Mouse (Mus musculus): ENCODE data around the gene Sfxn5. TPM values are rescaled to one million over a fixed set of nuclear protein-coding genes. Genes with fewer than 3 reads are reported as not detected.
A peak's percentile ranks its signal among the peaks of the same experiment; 100 is the strongest.

Sfxn5 gene
- total RNA-seq, 2 experiments from 2014 or later, result 0.31 to 1.3 TPM

DNA sequence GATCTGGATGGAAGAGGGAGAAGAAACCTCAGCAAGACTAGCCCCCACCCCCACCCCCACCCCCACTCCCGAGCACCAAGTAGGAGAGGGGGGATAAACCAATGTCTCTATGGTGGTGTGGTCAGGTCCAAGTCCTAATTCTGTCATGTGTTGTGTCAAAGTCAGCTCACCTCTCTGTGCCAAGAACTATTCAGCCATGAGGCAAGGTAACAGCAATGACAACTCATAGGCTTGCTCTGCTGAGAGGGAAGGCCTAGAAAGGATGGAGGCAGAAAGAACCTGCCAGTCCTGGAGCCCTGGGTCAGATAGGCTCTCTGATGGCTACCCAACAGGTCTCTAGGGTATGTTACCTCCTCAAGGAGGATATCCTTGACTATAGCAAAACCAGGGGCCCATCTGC, 34.9 kb upstream of the Sfxn5 start:
- ATAC-seq (replicated peaks; ENCODE audit: low FRiP score, low TSS enrichment, poor library complexity, severe bottlenecking), result no peak

DNA sequence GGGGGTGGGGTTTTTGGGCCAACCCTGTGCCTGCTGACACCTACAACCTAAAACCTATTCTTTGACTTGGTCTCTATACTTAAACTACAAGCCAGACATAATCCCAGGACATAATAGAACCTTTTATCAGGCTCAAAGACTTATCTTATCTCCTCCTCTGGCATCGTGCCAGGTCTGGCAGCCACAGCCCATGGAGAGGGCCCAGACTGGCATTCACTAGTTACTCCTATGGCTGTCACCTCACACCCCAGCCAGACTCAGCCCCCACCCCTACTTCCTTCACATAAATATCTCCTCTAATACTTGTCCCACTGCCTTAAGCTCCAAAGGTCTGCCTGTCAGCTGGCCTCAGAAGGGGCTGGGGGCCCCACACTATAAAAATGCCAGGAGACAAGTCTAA, 33.2 kb upstream of the Sfxn5 start:
- no peak for ATAC-seq (replicated peaks; ENCODE audit: low FRiP score, low TSS enrichment, poor library complexity, severe bottlenecking)

DNA sequence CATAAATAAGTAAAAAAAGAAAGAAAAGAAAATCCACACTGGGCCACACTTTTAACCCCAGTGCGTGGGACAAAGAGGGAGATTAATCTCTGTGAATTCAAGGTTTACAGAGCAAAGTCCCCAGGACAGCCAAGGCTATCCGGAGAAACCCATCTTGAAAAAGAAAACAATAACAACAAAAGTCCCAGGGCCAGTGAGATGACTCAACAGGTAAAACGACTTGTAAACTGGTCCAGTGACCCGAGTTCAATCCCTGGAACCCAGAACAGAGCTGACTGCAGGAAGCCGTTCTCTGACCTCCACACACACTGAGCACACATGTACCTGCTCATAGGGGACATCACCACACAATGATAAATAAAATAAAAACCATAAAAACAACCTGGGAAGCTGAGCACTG, 31.2 kb upstream of the Sfxn5 start:
- ATAC-seq (replicated peaks; ENCODE audit: low FRiP score, low TSS enrichment, poor library complexity, severe bottlenecking), result no peak

DNA sequence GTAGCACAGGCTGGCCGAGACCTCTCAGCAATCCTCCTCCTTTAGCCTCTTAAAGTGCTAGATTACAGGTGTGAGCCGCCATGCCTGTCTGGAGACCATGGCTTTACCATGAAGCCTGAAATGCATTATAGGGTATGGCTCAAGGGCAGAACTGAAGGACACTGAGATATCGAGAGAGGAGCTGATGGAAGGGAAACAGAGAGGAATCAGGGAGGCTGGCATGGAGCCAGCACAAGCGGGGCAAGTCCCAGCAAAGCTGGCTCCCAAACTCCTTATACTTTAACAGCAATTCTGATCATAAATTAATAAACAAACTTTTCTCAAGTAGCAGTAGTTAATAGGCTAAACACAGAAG, 30.7 kb upstream of the Sfxn5 start:
- ATAC-seq (replicated peaks; ENCODE audit: low FRiP score, low TSS enrichment, poor library complexity, severe bottlenecking), result no peak

DNA sequence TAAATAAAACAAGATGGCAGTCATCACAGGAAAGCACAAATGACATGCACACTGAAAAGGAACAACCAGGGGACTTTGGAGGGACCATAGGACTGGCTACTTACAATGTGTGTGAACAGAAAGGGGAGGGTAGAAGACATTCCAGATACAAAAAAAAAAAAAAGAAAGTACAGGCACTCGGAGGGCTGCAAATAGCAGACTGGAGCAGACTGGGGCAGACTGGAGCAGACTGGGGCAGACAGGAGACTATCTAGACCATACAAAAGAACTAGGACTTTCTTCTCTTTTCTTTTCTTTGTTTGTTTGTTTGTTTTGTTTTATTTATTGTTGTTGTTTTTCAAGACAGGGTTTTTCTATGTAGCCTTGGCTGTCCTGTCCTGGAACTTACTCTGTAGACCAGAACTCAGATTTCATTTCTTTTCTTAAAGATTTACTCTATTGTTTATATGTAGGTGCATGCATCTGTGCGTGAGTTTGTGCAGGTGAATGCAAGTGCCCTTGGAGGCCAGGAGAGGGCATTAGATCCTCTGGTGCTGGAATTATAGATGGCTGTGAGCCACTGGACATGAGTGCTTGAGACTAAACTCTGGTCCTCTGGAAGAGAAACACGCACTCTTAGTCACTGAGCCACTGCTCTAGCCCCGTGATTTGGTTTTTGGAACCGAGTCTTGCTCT, 30.1 kb upstream of the Sfxn5 start:
- ATAC-seq (replicated peaks; ENCODE audit: low FRiP score, low TSS enrichment, poor library complexity, severe bottlenecking), result no peak

DNA sequence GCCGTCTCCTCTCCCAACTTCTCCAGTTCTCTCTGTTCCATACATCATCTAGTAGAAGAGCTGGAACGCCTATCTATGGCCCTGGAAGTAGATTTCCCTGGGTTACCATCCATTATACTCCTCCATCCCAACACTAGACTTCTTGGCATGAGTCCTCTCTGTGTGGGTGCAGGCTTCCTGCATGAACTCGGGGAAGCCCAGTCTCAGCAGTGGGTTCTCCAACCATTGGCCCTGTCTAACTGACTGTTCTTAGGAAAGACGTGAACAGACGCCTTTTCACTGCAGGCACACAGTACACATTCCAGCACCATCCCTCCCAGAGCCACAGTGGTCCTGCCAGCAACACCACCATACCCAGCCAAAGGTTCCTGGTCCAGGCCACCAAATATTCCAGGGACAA, 29.4 kb upstream of the Sfxn5 start:
- no peak for ATAC-seq (replicated peaks; ENCODE audit: low FRiP score, low TSS enrichment, poor library complexity, severe bottlenecking)

DNA sequence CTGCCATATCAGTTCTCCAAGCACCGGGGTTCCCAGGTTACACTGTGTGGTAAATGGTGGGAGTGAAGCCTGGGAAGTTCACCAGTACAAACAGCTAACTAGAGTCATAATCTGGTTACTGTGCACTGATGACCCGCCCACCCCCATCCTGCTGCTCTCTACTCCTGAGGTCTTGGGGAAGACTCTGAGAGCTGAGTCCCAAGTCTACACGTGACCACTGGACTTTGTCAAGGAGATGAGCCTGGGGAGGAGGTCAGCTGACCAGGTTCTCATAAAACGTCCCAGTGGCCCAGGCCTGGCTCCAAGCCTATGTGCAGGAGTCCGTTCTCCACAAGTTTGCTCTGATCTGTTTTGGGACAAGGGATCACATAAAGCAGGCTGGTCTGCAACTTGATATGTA, 27.1 kb upstream of the Sfxn5 start:
- ATAC-seq (replicated peaks; ENCODE audit: low FRiP score, low TSS enrichment, poor library complexity, severe bottlenecking), result no peak

DNA sequence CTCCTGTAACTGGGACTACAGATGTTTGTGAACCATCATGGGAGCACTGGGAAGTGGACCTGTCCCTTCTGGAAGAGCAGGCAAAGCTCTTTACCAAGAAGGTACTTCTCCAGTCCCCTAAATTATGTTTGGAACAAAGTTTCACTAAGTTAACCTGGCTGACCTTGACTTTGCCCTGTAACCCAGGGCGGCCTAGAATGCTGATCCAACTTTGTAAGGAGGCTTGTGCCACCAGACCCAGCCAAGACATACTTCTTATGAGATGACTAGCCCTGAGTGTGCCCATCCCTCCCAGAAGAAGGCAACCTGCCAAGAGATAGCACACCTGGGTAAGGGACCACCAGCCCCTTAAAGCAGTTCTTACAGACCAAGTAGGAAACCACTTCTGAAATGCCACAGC, 25.7 kb upstream of the Sfxn5 start:
- no peak for ATAC-seq (replicated peaks; ENCODE audit: low FRiP score, low TSS enrichment, poor library complexity, severe bottlenecking)

DNA sequence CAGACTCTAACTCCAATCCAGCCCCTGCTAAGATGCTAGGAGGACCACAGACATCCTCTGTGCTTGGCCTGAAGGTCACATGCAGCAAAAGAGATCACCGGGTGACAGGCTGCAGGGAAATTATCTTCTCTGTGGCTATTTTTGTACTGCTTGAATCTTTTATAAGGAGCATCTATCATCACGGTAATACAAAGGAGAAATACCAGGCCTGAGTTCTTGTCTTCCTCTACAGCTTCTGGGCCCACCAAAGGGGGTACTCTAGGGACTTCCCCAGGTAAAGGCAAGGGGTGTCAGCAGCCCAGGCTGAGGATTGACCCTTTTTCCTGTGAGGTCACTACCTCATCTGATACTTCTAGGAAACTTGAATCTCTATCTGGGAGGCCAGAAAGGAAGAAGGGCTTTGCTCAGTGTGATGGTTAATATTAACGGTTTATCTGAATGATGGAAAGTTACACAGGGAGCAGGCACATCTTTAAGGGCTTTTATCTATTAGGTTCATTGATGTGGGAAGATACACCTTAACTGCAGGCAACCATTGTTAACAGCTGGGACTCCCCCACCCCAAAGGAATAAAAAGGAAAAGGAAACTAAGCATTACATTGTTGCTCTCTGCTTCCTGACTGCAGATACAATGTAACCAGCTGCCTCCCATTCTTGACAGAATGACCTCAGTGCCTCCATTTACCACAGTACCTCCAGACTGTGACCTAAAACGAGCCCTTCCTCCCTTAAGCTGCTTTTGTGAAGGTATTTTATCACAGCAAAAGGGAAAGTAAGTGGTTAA, 23.7 kb upstream of the Sfxn5 start:
- no peak for ATAC-seq (replicated peaks; ENCODE audit: low FRiP score, low TSS enrichment, poor library complexity, severe bottlenecking)

DNA sequence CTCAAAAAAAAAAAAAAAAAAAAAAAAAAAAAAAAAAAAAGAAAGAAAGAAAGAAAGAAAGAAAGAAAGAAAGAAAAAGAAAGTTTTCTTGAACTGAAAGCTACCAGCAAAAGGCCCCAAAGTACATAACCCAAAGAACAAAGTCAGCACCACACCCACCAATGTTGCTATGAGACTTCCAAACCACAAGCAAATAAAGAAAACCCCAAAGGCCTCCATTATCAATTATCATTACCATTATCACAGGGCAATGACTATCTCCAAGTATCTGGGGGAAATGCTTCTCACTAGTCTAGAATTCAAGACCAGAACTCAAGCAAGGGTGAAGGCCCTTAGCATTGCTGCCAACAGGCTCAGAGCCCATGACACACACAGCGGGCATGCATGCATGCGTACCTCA, 22.5 kb upstream of the Sfxn5 start:
- ATAC-seq (replicated peaks; ENCODE audit: low FRiP score, low TSS enrichment, poor library complexity, severe bottlenecking), result no peak

DNA sequence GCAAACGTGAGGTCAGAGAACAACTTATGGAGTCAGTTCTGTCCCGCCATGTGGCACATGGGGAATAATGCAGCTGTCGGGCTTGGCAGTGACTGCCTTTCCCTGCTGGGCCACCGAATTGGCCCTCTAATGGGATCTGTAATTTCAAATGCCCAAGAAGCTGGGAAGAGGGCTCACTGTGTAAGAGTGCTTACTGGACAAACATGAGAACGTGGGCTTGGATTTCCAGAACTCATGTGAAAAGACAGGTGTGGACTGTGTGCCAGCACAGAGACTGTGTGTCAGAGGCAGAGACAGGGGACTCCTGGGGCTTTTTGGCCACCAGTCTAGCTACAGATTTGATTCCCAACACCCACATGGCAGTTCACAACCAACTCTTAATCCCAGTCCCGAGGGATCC, 21.5 kb upstream of the Sfxn5 start:
- ATAC-seq (replicated peaks; ENCODE audit: low FRiP score, low TSS enrichment, poor library complexity, severe bottlenecking), result no peak

DNA sequence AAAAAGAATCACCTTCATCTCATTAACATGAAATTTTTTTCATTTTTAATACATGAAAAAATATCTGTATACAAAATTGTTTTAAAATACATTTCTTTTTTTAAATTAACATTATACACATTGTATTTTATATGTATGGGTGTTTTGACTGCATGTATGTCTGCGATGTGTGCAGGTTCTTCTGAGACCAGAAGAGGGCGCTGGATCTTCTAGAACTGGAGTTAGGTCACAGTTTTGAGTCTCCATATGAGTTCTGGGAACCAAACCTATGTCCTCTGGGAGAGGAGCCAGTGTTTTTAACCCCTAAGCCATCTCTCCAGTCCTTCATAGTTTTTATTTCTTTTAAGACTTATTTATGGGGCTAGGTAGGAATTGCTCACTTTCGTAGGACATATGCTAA, 20.5 kb upstream of the Sfxn5 start:
- ATAC-seq (replicated peaks; ENCODE audit: low FRiP score, low TSS enrichment, poor library complexity, severe bottlenecking), result no peak

DNA sequence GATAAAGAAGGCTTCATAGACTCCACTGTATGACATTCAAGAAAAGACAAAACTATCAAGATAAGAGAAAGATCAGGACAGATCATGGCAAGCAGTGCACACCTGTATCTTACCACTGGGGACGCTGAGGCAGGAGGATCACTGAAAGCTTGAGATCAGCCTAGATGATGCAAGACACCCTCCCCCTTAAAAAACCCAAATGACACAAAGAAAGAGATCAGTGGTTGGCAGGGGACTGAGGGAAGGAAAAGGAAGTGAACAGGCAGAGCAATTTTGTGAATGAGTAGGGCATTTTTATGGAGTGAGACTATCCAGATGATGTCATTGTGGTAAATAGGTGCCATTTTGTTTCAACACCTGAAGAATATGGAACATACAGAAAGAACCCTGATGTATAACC, 16.9 kb upstream of the Sfxn5 start:
- no peak for ATAC-seq (replicated peaks; ENCODE audit: low FRiP score, low TSS enrichment, poor library complexity, severe bottlenecking)

DNA sequence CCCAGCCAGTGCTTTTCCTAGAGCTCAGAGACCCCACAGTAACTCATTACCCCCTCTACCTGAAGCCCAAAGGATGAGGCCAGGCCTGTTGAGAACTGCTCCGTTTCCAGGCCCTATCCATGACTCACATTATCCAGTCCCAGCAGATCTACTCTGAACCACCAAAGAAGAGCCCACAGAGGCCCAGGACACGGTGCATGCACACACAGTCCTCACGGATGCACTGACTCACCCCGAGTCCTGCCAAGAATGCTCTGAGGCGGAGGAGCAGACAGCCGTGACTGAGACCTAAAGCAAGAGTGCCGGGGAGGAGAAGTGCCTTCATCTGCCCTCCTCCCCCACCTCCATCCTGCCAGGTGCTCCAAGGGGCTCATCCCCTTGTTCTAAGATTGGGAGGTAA, 16.0 kb upstream of the Sfxn5 start:
- no peak for ATAC-seq (replicated peaks; ENCODE audit: low FRiP score, low TSS enrichment, poor library complexity, severe bottlenecking)

DNA sequence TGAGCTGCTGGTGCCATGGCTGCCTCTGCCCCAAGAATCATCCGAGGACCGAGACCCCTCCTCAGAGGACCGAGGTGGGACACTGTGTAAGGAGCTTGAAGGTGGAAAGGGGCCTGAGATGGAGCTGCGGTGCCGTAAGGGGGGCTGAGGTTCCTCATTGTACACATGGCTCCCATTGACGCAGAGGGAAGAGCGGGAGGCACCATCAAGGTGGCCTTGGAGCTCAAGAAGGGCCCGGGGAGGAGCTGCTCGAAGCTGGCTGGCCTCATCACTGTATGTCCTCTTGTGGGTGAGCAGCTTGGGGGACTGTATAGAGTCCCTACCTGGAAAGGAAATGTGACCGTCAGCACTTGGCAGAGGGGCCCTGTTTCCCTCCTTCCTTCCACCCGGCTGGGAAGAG, 14.9 kb upstream of the Sfxn5 start:
- ATAC-seq (replicated peaks; ENCODE audit: low FRiP score, low TSS enrichment, poor library complexity, severe bottlenecking), result no peak

DNA sequence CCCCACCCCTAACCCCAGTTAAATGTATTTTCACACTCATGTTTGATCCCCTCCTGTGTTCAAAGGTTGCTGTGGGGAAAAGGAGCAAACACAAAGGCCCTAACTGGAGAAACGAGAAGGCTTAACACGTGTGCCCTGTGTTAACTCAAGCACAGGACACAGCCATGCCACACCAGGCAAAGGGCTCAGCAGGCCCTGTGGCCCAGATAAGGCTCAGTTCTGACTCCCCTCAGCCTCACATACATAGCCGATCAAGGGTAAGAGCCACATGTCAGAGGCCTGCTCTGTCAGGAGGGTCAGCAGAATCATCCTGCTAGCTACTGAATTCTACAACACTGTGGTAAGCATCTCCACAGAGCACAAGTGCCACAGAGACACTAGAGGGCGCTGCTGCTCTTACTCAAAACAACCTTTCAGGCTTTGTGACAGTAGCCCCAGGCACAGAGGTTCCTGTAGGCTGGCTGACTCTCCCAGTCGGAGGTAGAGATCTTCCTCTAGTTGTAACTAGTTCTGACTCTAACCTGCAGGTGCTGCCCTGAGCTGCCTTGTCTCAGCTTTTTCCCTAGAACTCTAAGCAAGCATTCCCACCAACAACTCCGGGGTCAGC, 12.9 kb upstream of the Sfxn5 start:
- ATAC-seq (replicated peaks; ENCODE audit: low FRiP score, low TSS enrichment, poor library complexity, severe bottlenecking), result peak; percentile 89

DNA sequence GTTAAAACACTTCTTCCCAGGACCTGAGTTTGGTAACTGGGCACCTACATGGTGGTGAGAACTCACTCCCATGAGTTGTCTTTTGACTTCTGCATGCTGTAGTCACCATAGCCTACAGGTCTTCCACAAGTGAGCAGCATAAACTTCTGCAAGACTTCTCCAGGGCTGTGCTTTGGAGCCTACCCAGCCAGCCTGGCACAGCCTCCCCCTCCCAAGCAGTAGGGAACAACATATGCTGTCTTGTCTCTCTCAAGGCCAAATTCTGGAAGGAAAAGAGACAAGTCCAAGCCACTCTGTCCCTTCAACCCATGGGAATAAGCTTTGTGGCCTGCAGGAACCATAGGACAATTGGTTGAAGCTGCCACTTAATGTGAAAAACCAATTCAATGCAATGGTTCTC, 11.7 kb upstream of the Sfxn5 start:
- no peak for ATAC-seq (replicated peaks; ENCODE audit: low FRiP score, low TSS enrichment, poor library complexity, severe bottlenecking)

DNA sequence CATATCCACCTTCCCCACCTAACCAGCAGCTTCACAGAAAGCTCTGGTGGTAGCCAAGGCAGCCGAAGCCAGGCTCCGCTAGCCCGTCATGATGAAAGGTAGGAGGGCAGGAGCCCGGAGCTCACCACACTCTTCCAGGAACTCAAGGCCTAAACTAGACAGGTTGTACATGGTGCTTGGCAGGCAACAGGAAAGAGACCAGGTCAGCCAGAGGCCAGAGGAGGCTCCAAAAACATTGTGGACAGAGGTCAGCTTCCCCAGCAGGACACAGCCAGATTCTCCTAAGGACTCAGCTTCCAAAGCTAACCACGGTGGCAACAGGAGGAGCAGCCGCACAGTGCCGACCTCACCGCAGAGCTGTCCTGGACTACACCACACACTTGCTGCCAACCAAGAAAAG, 9.8 kb upstream of the Sfxn5 start:
- ATAC-seq (replicated peaks; ENCODE audit: low FRiP score, low TSS enrichment, poor library complexity, severe bottlenecking), result no peak

DNA sequence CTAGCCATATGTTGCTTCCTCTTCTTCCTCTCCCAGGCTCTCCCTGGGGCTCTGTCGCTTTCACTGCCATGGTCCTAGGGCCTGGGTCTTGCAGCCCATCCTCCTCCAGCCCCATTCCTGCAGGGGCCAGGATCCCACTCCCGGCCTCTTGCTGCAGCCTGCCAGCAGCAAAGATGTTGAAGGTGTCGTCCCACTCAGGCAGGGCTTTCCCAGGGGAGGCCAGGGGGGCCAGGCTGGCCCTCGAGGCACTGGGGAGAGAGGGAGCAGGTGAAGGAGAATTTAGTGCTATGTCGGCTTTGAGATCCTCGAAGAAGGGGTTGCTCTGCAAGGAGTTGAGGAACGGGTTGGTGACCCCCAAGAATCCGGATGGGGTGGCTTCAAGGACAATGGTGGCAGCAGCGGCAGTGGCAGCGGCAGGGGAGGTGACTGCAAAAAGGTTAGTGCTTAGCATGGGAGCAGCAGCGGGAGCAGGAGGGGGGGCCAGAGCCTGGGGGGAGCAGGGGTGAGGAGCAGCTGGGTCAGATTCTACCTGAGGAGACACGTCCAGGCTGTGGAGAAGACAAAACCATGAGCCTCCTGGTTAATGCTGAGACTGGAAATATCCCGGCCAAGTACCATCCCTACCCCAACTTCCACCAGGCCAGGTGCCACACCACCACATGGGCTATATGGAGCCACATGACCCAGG, 8.7 kb upstream of the Sfxn5 start:
- ATAC-seq (replicated peaks; ENCODE audit: low FRiP score, low TSS enrichment, poor library complexity, severe bottlenecking), result no peak

DNA sequence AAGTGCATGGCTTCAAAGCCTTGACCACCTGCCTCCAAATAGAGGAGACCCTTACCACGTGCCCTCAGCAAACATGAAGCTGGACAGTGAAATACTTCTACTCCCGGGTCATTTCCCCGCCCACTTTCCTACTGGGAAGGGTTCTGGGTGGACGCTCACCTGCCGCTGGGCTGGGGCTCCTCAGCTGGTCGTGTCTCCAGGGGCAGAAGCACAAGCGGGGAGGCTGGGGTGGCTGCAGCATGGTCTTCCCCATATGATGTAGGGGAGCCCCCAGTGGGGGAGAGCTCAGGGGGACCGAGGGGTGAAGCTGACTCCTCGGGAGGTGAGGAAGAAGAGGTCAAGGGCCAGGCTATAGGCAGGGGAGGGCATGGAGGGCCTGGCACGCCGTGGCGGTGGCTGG, 7.0 kb upstream of the Sfxn5 start:
- no peak for ATAC-seq (replicated peaks; ENCODE audit: low FRiP score, low TSS enrichment, poor library complexity, severe bottlenecking)

Data from megakaryocyte-erythroid progenitor cell, adult 5-6 weeks (primary cell).